8 mouse cellular contexts compared by ENCODE assay signal in the genomic region with DNA sequence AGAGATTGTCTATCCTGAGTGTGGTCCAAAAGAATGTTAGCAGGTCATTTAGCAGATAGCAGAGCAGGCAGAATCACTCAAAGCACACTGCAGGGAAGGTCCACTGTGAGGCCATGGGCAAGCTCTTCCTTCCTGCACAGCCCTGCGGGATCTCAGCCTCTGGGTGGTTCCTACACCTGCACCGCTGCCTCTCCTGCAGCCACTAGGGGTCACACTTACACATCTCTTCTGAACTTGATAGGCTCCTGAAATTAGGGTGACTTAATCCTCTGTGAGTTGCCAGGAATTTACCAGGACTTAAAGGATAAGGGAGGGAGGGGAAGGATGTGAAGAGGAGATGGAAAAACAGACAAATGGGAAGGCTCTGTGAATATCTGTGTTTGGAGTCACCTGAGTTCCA.
DNase-seq lines count a peak whose midpoint lies in the region; ATAC-seq and TF ChIP-seq lines count a peak whose summit lies in the region.

No protein-coding gene starts in this region.

- H3K4me2 ChIP-seq in hindbrain, embryonic 14.5 days (replicated peaks) = no peak overlapping the region

- peak; percentile 66 for TF ChIP-seq CTCF in embryonic fibroblast, embryonic 13.5 days (IDR thresholded peaks at IDR 0.05; ENCODE audit: borderline replicate concordance, insufficient read depth, low read length)

- peaks cover 0 to 4% of the 10 kb centered on the region in 2 experiments; a peak in 2 of 4 replicates for H3K4me1 ChIP-seq in ES-E14 (ENCODE audit: control insufficient read depth in 2 of 2, insufficient read depth in 2 of 2, low read length in 2 of 2, poor library complexity in 1 of 2)
- H3K4me1 ChIP-seq in embryonic fibroblast, embryonic 13.5 days (ENCODE audit: control insufficient read depth, insufficient read depth, low read length) = no peaks in the 10 kb centered on the region
- H3K4me1 ChIP-seq in hindbrain, embryonic 14.5 days (replicated peaks; ENCODE audit: control insufficient read depth, insufficient read depth, low read length) = no peaks in the 10 kb centered on the region

- H3K4me3 ChIP-seq in ES-E14 (ENCODE audit: insufficient read depth in 1 of 2, low read depth in 1 of 2, low read length in 2 of 2, poor library complexity in 1 of 2, severe bottlenecking in 1 of 2) = no peak overlapping the region
- no peak overlapping the region for H3K4me3 ChIP-seq in embryonic fibroblast, embryonic 13.5 days (ENCODE audit: insufficient read depth, low read length)
- H3K4me3 ChIP-seq in hindbrain, embryonic 14.5 days (replicated peaks; ENCODE audit: low read length) = no peak overlapping the region

- in situ Hi-C loops in ES-E14 (cut with MboI; ENCODE audit: low sequenced_read_pairs in 2 of 2, unreplicated experiment in 2 of 2) = loop anchor here in 1 of 2 experiments (10.0 kb wide), 1 partner anchor 120 kb away; no protein-coding TSS in a partner anchor

- no peak overlapping the region for H3K27ac ChIP-seq in ES-E14 (ENCODE audit: insufficient read depth, low read depth, low read length, poor library complexity, severe bottlenecking)
- H3K27ac ChIP-seq in embryonic fibroblast, embryonic 13.5 days (ENCODE audit: insufficient read depth, low read length) = no peak overlapping the region
- H3K27ac ChIP-seq in hindbrain, embryonic 14.5 days = no peak overlapping the region

- peak; percentile 41 for DNase-seq in ES-E14 (ENCODE audit: low read depth, low spot score)
- DNase-seq in adrenal gland, postnatal 36 days = peak; percentile 69 to 83
- peak; percentile 70 for DNase-seq in hindbrain, embryonic 14.5 days (ENCODE audit: low spot score)
- DNase-seq in layer of hippocampus, adult 9-11 months = peak; percentile 58
- peak; percentile 71 for DNase-seq in lung, postnatal 14 days
- DNase-seq in retina, adult 2 months (ENCODE audit: low read depth, low spot score) = peak; percentile 41
- DNase-seq in yolk sac, embryonic 10.5 days (ENCODE audit: low spot score) = no peak

- 3% methylated on average over 2 of the region's 2 CpGs for WGBS in hindbrain, embryonic 14.5 days

- no peaks in the 10 kb centered on the region for H3K9me3 ChIP-seq in ES-E14 (ENCODE audit: control insufficient read depth, insufficient read depth, low read depth, low read length)
- no peaks in the 10 kb centered on the region for H3K9me3 ChIP-seq in hindbrain, embryonic 14.5 days (ENCODE audit: control insufficient read depth, low read length)

- H3K27me3 ChIP-seq in hindbrain, embryonic 14.5 days (ENCODE audit: control insufficient read depth, insufficient read depth, low read length) = no peaks in the 10 kb centered on the region

- no peak overlapping the region for H3K9ac ChIP-seq in ES-E14 (ENCODE audit: insufficient read depth, low read depth, low read length, poor library complexity, severe bottlenecking)
- no peak overlapping the region for H3K9ac ChIP-seq in hindbrain, embryonic 14.5 days

- ATAC-seq in hindbrain, embryonic 14.5 days (ENCODE audit: low FRiP score) = peak; percentile 70

- no peak for TF ChIP-seq POLR2A in embryonic fibroblast, embryonic 13.5 days (IDR thresholded peaks at IDR 0.05; ENCODE audit: low read depth, low read length)

- H3K36me3 ChIP-seq in ES-E14 (ENCODE audit: control insufficient read depth, insufficient read depth, low read length, poor library complexity, severe bottlenecking) = no peaks in the 10 kb centered on the region
- no peaks in the 10 kb centered on the region for H3K36me3 ChIP-seq in hindbrain, embryonic 14.5 days (replicated peaks; ENCODE audit: control insufficient read depth, insufficient read depth)

TF ChIP-seq in ES-E14, 5 proteins besides CTCF, POLR2A, EP300 and RAD21:
- TF ChIP-seq ZNF384 (IDR thresholded peaks at IDR 0.05; ENCODE audit: low read depth, low read length) (no peak), ZC3H11A (IDR thresholded peaks at IDR 0.05; ENCODE audit: borderline replicate concordance, low read depth, low read length) (peak; percentile 87)
